In genomic region chr9:21695229-21695792, GRCm38 (mm10) we compare ENCODE assay signal across 17 mouse cellular contexts.
"Had no signal": no experiment of that assay in that cellular context is flagged by ENCODE, and none has a peak within 500 bp of the region (broad histone marks: within the 10 kb centered on the region; RNA-seq: fewer than 3 reads in every experiment).

No protein-coding gene starts in this region.

- H3K9ac ChIP-seq: liver, embryonic 15.5 days; liver, postnatal 0 days; lung, embryonic 15.5 days; midbrain, embryonic 13.5 days; midbrain, embryonic 15.5 days; neural tube, embryonic 12.5 days; stomach, embryonic 15.5 days had no signal

- ATAC-seq: liver, postnatal 0 days; lung, postnatal 0 days; midbrain, embryonic 13.5 days; midbrain, embryonic 15.5 days had no signal

- H3K27ac ChIP-seq: liver, embryonic 15.5 days; lung, embryonic 15.5 days; macrophage; midbrain, embryonic 13.5 days; midbrain, embryonic 15.5 days; neural tube, embryonic 12.5 days; stomach, embryonic 15.5 days; stomach, postnatal 0 days had no signal

- H3K4me1 ChIP-seq: liver, embryonic 15.5 days; lung, embryonic 15.5 days; midbrain, embryonic 13.5 days; midbrain, embryonic 15.5 days; neural tube, embryonic 12.5 days; stomach, embryonic 15.5 days had no signal

- H3K4me3 ChIP-seq: liver, embryonic 15.5 days; lung, embryonic 15.5 days; midbrain, embryonic 13.5 days; midbrain, embryonic 15.5 days; neural tube, embryonic 12.5 days; stomach, embryonic 15.5 days had no signal

- H3K9me3 ChIP-seq: liver, embryonic 15.5 days; lung, embryonic 15.5 days; megakaryocyte, embryonic 14.5 days; midbrain, embryonic 13.5 days; midbrain, embryonic 15.5 days; neural tube, embryonic 12.5 days; stomach, embryonic 15.5 days had no signal

- DNase-seq: liver, postnatal 0 days; lung, adult 2 months; lung, postnatal 14 days; lung, postnatal 36 days; right cerebral cortex, postnatal 14 days; thymus, postnatal 14 days; thymus, postnatal 4 days had no signal

- H3K27me3 ChIP-seq: liver, embryonic 15.5 days; lung, embryonic 15.5 days; megakaryocyte, embryonic 14.5 days; midbrain, embryonic 13.5 days; midbrain, embryonic 15.5 days; neural tube, embryonic 12.5 days; stomach, embryonic 15.5 days had no signal
